Mouse (Mus musculus) heart, postnatal 10 days (tissue): ENCODE data around the gene Ralgps1. TPM values are rescaled to one million over a fixed set of nuclear protein-coding genes. Genes with fewer than 3 reads are reported as not detected.
"Not testable (repeated sequence)": the region's sequence is repeated elsewhere in the genome, so short reads cannot be mapped to it uniquely, and the experiment has no call there.

ENCODE experiments used
- DNase-seq, 2 experiments: peaks; one replicate each; pipeline ENCODE4 v3.0.0; 2021
- intact Hi-C: fragments of 180-260 bp; cut with DNase I; formaldehyde crosslinking; loops from one replicate; pipeline ENCODE4 v1.15.1; 2025
- total RNA-seq, 2 experiments: library from RNA; stranded (reverse); gene quantifications; 2 replicates each; pipeline ENCODE4 v1.2.3; 2021

The Ralgps1 gene
- total RNA-seq, 2 experiments from 2014 or later = 6.7 to 9.0 TPM

- intact Hi-C loops = no loop called here
- DNase-seq = no peak
These were observed 45.9 kb downstream of the Ralgps1 start for GRCm38 (mm10) chr2:33325359-33325758.

DNA sequence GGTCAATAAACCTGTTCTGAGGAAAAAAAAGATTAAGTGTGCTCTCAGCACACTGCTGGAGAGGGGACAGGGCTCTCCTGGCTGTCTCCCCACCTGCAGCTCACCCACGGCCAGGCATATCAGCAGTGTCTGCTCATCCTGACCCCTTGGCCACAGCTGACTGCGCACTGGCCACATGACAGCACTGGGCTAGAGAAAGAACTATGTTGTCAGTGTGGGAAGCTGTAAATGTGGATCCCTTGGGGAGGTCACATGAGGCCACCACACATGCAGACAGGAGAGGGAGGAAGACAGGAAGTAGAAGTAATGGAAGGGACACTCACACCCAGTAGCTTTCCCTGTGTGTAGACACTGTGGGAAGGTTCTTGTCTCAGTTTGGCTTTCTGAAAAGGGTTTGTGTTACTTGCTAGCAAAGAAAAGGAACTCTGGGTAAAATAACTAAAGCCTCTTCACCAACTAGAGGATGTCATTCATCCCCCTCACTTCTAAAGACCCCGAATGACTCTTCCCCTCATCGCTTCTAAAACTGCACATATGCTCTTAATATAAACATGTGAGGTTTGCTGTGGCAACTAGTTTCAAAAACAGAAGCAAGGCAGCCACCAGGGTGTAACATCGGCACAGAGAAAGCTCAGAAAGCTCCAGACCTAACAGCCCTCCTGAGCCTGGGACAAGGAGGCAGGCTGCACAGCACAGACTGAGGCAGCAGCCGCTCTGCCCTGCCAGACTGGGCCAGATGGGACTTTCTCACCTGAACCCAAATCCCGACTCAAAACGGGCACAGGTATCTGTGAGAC lies 47.3 kb downstream of the Ralgps1 start:
- intact Hi-C loops = no loop called here
- DNase-seq = peak; percentile 65 to 66

DNA sequence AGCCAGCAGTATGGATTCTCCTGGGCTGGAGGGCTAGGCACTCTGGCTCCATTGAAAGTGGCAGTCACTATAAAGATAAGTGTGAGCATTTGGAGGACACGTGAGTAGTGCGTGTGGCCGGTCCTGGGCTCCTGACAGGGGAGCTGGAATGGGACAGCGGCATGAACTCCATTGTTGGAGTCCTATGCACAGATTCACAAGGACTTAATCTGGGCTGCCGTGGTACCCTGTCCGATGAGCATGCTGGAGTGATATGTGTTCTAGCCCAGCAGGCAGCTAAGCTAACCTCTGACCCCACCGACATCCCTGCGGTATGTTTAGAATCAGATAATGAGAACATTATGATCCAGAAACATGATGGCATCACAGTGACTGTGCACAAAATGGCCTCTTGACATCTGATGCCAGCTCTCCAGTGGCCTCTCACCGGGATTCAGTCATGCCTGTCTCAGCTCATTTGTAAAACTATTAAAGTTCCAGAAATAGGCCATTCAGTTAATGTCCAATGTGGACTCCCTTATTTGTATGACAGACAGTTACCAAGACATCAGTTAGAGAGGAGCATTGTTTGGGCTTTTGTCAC lies 48.2 kb downstream of the Ralgps1 start:
- DNase-seq, intact Hi-C loops: not testable (repeated sequence)

DNA sequence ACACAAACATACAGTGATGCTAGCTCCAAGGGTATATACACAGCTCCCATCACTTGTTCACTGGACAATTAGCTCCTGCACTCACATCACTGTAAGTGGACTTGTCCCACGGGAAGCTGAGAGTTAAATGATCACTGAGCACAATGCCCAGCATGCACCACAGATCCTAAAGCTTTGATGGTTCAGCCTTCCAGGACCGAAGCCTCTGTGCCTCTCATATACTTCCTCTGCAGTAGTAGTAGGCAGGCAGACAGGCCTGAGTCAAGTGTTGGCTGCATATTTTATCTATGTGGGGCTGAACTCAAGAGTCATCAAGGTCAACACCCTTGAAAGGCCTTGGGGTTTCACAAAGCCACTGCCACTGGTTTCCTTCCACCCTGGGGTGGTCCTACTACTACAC lies 49.6 kb downstream of the Ralgps1 start:
- intact Hi-C loops = no loop called here
- no peak for DNase-seq

- no peak for DNase-seq
- intact Hi-C loops = no loop called here
These were observed 50.3 kb downstream of the Ralgps1 start for GRCm38 (mm10) chr2:33321031-33321430.

- intact Hi-C loops = no loop called here
These were observed 50.7 kb downstream of the Ralgps1 start for GRCm38 (mm10) chr2:33320568-33320967.

DNA sequence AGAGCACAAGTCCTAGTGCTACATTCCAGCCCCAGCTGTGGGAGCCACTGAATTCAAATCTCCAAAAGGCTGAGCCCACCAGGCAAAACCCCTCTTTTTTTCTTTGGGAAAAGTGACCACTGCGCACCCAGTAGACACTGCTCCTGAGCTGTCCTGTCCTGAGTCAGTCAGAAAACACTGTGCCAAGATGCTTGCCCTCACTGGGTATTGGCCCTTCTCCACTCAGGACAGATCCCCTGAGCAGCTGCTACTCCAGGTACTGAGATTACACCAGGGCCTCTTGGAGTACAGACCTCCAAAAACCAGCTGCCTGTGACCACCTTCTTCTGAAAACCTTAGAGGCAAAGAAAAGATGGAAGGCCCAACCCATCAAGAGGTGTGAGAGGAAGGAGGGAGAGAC lies 51.4 kb downstream of the Ralgps1 start:
- no peak for DNase-seq
- intact Hi-C loops = loop anchor here (5.0 kb wide), 2 partner anchors 53 to 82 kb away; no protein-coding TSS in a partner anchor

More at GRCm38 (mm10) chr2:33320568-33320967, 50.7 kb downstream of the Ralgps1 start:
- no peak for DNase-seq

- intact Hi-C loops = loop anchor here (5.0 kb wide), 2 partner anchors 52 to 83 kb away; no protein-coding TSS in a partner anchor
These were observed 51.8 kb downstream of the Ralgps1 start for GRCm38 (mm10) chr2:33319455-33319854.

GRCm38 (mm10) chr2:33318491-33318964 lies 52.8 kb downstream of the Ralgps1 start:
- intact Hi-C loops = loop anchor here (5.0 kb wide), 2 partner anchors 51 to 84 kb away; no protein-coding TSS in a partner anchor
- peak in 1 of 2 experiments; percentile 40 for DNase-seq

More at GRCm38 (mm10) chr2:33319455-33319854, 51.8 kb downstream of the Ralgps1 start:
- no peak for DNase-seq

DNA sequence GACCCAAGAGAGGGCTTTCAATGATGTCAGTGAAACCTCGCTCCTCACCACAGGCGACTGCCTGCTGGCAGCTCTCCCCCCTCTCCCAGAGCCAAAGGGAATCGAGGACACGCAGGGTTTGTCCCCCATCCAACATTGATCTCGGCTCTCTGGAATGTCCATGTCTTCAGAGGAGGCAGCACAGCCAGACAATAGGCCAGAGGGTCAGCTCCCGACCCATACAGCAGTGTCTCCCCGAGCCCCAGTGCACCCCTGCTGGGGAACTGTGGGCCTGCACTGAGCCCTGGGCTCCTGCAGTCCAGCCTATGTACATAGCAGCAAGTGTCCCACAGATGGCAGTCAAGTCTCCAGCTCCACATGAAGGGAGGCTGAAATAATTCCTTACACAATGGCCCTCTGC lies 54.8 kb downstream of the Ralgps1 start:
- intact Hi-C loops = loop anchor here (2.0 to 5.0 kb wide), 4 partner anchors 32 to 98 kb away; no protein-coding TSS in a partner anchor
- DNase-seq = peak; percentile 95 to 96

DNA sequence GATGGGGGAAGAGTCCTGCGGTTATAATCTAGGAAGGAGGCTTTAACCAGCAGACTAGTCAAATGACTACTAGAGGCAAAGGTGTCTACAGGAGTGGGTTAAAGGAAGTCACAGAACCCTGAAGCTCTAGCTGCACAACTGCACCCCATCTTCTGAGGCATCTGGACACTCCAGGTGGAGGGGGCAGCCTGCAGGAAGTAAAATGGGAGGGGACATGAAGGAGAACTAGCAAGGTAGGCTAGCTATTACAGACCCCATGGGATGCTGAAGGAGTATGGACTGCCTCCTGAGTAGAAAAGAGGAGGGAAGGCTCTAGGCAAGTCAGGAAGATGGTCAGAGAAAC lies 55.3 kb downstream of the Ralgps1 start:
- DNase-seq = no peak
- intact Hi-C loops = loop anchor here (2.0 to 5.0 kb wide), 4 partner anchors 33 to 97 kb away; no protein-coding TSS in a partner anchor

- intact Hi-C loops = loop anchor here (2.0 to 5.0 kb wide), 4 partner anchors 33 to 97 kb away; no protein-coding TSS in a partner anchor
- DNase-seq = peak in 1 of 2 experiments; percentile 52
These were observed 55.8 kb downstream of the Ralgps1 start for GRCm38 (mm10) chr2:33315233-33316062.

GRCm38 (mm10) chr2:33309426-33309825 lies 61.9 kb downstream of the Ralgps1 start:
- peak; percentile 45 to 52 for DNase-seq

GRCm38 (mm10) chr2:33306565-33306964 lies 64.7 kb downstream of the Ralgps1 start:
- no peak for DNase-seq
- intact Hi-C loops = no loop called here

More at GRCm38 (mm10) chr2:33309426-33309825, 61.9 kb downstream of the Ralgps1 start:
- intact Hi-C loops = no loop called here

DNA sequence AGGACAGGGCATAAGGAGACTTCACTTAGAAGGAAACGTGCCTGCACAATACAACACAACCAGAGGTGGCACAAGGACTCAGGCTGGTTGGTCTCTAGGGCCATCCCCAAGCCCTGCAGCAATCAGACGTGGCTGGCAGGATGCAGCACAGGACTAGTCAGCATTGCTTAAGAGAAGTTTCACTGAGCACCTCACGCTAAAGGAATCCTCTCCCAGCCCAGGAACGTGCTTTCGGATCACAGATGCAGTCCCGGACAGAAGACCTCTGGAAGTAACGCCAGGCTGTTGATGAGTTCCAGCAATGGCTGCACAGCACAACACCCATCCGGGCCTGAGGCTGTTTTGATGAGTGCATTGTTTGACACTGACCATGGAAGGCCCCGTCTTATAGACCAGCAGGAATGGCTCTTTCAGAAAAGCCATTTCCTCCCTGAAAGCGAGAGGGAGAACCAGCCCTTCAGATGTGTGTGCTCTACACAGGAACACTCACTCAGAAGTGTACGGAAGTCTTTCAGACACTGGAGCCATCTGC lies 67.8 kb downstream of the Ralgps1 start:
- DNase-seq = no peak
- intact Hi-C loops = no loop called here

- intact Hi-C loops = no loop called here
- DNase-seq = no peak
These were observed 68.5 kb downstream of the Ralgps1 start for GRCm38 (mm10) chr2:33302828-33303227.

- intact Hi-C loops = no loop called here
- DNase-seq = no peak
These were observed 68.9 kb downstream of the Ralgps1 start for GRCm38 (mm10) chr2:33302405-33302804.

- intact Hi-C loops = no loop called here
- peak in 1 of 2 experiments; percentile 54 for DNase-seq
These were observed 70.8 kb downstream of the Ralgps1 start for GRCm38 (mm10) chr2:33300371-33301046.

- intact Hi-C loops = no loop called here
- DNase-seq = no peak
These were observed 72.4 kb downstream of the Ralgps1 start for GRCm38 (mm10) chr2:33298928-33299327.

DNA sequence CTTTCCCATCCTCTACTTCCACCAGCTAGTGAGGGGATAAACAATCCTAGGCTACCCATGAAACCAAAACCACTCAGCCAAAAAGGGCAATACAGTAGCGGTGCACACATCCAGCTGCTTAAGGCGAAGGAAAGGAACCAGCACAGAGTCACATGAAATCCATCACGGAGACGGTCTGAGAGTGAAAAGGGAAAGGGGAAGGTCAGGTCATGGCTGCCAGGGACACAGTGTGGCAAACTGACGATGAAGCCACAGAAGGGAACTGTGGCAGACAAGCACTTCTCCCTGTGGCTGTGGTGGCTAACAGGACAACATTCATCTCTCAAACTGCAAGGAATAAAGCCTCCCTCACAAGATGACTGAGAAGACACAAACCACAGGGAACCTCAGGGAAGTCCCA lies 76.2 kb downstream of the Ralgps1 start:
- intact Hi-C loops = no loop called here
- no peak for DNase-seq
